Mouse (Mus musculus) stomach, postnatal 0 days (tissue): ENCODE measurements around the gene Fbxo4.
A peak's percentile ranks its signal among the peaks of the same experiment; 100 is the strongest.

Source experiments
- CTCF ChIP-seq: IDR thresholded peaks from 2 replicates; pipeline ENCODE4 v1.5.1; 2016; ENCODE audit warnings: antibody characterized with exemption, low read depth, mild to moderate bottlenecking, moderate library complexity
- EP300 ChIP-seq: optimal IDR thresholded peaks from 2 replicates; pipeline ENCODE3; 2016; ENCODE audit warnings: antibody characterized with exemption

DNA sequence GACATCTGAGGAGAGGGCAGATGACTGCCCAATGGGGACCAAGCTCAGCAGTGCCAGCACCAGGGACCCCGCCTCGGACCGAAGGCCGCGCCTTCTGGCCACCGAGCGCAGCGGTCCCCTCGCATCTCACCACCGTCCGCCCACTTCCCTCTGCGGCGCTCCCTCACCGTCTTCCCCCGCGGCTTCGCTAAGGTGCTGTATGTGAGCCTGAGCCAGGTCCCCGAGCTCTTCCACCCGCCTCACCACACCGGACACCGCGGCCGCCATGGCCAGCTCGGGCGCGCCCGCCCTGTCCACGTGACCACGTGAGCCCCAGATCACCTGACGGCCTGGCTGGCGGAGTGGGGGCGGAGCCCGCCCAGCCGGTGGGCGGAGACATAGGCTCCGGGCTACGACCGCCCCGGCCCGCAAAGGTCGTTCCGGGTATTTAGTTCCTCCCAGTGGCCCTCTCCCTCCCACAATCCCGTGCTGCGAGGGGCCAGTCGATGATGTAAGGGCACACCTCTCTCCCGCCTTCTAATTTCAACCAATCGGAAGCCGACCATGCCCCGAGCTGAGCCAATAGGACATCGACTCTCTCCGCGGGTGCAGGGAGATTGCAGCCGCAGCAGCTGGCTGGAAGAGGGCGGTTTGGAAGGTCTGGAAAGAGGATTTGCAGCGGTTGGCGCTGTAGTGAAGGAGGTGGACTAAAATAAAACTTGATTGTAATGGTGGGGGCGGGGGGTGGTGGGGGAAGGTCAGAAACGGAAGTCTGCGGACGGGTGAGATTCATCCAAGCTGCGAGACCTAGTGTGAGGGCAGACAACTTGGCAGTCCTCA is 16.3 kb upstream of the Fbxo4 start, which contains the start of gene AW549877:
- TF ChIP-seq CTCF (peak; percentile 22; the same call in 1 of the 2 replicates), EP300 (peak; percentile 91)
